ENCODE assay signal across 15 mouse cellular contexts in the genomic region with DNA sequence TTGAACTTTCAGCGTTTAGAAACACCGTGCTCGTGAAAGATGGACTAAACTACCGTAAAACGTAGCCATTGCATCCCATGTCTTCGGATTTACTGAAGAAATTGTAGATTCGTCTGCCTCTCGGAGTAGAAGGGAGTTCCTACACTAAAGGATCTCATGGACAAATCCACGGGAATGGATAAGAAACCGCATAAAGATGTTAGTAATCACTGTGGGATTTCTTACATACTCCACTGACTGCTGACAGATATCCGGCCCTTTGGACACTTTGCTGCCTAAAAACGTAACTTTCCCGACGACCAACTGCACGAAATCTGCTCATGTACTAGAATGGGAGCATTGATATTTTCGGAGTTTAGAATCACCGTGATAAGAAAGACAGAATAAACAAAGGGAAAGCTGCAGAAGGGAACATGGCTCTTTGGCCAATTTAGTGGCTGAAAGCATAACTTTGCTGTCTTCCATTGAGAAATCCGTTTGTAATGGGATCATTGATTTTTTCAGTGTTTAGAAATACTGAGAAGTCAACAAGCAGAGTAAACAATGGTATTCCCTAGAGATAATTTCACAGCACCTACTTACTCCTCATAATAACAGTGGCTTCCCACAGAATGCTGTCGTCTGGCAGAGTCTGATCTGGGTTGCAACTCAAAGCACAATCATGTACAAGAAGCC. TPM values are rescaled to one million over a fixed set of nuclear protein-coding genes. Genes with fewer than 3 reads are reported as not detected.
DNase-seq lines count a peak whose midpoint lies in the region; ATAC-seq lines count a peak whose summit lies in the region.
"Not testable (repeated sequence)": the region's sequence is repeated elsewhere in the genome, so short reads cannot be mapped to it uniquely, and the experiment has no call there.
"Had no signal": no experiment of that assay in that cellular context is flagged by ENCODE, and none has a peak within 500 bp of the region (broad histone marks: within the 10 kb centered on the region; RNA-seq: fewer than 3 reads in every experiment).

No protein-coding gene starts in this region.

- H3K4me2 ChIP-seq in midbrain, embryonic 11.5 days = not testable (repeated sequence)

- peaks cover 12% of the 10 kb centered on the region for H3K27me3 ChIP-seq in midbrain, embryonic 11.5 days (ENCODE audit: control insufficient read depth, insufficient read depth, low read length)

- not testable (repeated sequence) for H3K9ac ChIP-seq in midbrain, embryonic 11.5 days (ENCODE audit: low read length)

- H3K4me1 ChIP-seq in midbrain, embryonic 11.5 days (ENCODE audit: control insufficient read depth, insufficient read depth, low read length) = not testable (repeated sequence)

- not testable (repeated sequence) for H3K36me3 ChIP-seq in midbrain, embryonic 11.5 days (ENCODE audit: control insufficient read depth, insufficient read depth, low read length)

- ATAC-seq in midbrain, embryonic 11.5 days (ENCODE audit: low FRiP score) = not testable (repeated sequence)

- intact Hi-C loops in left cerebral cortex, postnatal 4 days (cut with DNase I) = not testable (repeated sequence)

- H3K4me3 ChIP-seq in midbrain, embryonic 11.5 days (ENCODE audit: low read depth, low read length) = not testable (repeated sequence)

- H3K27ac ChIP-seq in midbrain, embryonic 11.5 days (ENCODE audit: low read depth, low read length) = not testable (repeated sequence)

- H3K9me3 ChIP-seq in midbrain, embryonic 11.5 days (ENCODE audit: control insufficient read depth, low read length) = not testable (repeated sequence)

- peak; percentile 20 to 40 for DNase-seq in adrenal gland, adult 18-20 months (ENCODE audit: low spot score in 2 of 2)
- DNase-seq in embryo, embryonic 10.5 days (ENCODE audit: low spot score) = peak; percentile 25
- DNase-seq in gastrocnemius, postnatal 4 days (ENCODE audit: low spot score in 2 of 2) = peak; percentile 17 to 36
- DNase-seq in kidney, postnatal 10 days = peak; percentile 30
- peak; percentile 19 for DNase-seq in left cerebral cortex, postnatal 4 days
- peak; percentile 92 for DNase-seq in midbrain, embryonic 11.5 days (ENCODE audit: low spot score, missing footprints)
- DNase-seq in right cerebral cortex, postnatal 25 days = peak; percentile 49
- peak; percentile 35 for DNase-seq in urinary bladder, postnatal 25 days (ENCODE audit: low spot score)

- 1% methylated on average over 16 of the region's 19 CpGs for WGBS in midbrain, embryonic 11.5 days

RNA-seq across cellular contexts. Expression of gene Gm36079, which starts 6.8 kb away (rescaled TPM):
- total RNA-seq in adrenal gland, adult 18-20 months (2021) = not detected
- total RNA-seq in gastrocnemius, postnatal 4 days (2021) = not detected
- total RNA-seq in left cerebral cortex, postnatal 4 days (2021) = not detected
- not detected in 2 replicates for polyA plus RNA-seq in midbrain, embryonic 11.5 days (2014; fragmentation: Nextera tagmentation; extraction: Ambion mirVana)
- total RNA-seq: hindbrain, postnatal 0 days had no signal
- polyA plus RNA-seq: CD4-positive, CD25-positive, alpha-beta regulatory T cell, adult 4 months; erythroblast, embryonic 14.5 days; heart, embryonic 13.5 days; hindbrain, postnatal 0 days; large intestine, adult 2 months; limb, embryonic 15.5 days; testis, adult 2 months had no signal

RNA-seq across cellular contexts. Expression of gene Gm21188, which starts 18.3 kb away (rescaled TPM):
- under 1 TPM in 1 of 2 experiments, not detected in 1; 0.58 TPM for total RNA-seq in adrenal gland, adult 18-20 months (2021)
- under 1 TPM in 1 of 2 experiments, not detected in 1; 0.36 TPM for total RNA-seq in gastrocnemius, postnatal 4 days (2021)
- not detected for total RNA-seq in left cerebral cortex, postnatal 4 days (2021)
- not detected in 2 replicates for polyA plus RNA-seq in midbrain, embryonic 11.5 days (2014; fragmentation: Nextera tagmentation; extraction: Ambion mirVana)
- total RNA-seq: hindbrain, postnatal 0 days had no signal
- polyA plus RNA-seq: erythroblast, embryonic 14.5 days; heart, embryonic 13.5 days had no signal

Comparison
In these comparisons a context has a peak if more than half of its experiments do, and no peak if none do; other contexts are left out.
1. DNase-seq: peak in every context shown above with its lines; median percentile 92 in midbrain, embryonic 11.5 days; 49 in right cerebral cortex, postnatal 25 days; 35 in urinary bladder, postnatal 25 days; 30 in adrenal gland, adult 18-20 months; 30 in kidney, postnatal 10 days; 26 in gastrocnemius, postnatal 4 days; 25 in embryo, embryonic 10.5 days; 19 in left cerebral cortex, postnatal 4 days.